Mouse (Mus musculus) liver, postnatal 0 days (tissue): Measurements from ENCODE around the gene Nkx2-2.

Experiments
- CTCF ChIP-seq: sonication (generic); IDR thresholded peaks from 2 replicates; pipeline ENCODE4 v1.5.1; 2016; ENCODE audit warnings: antibody characterized with exemption, low read depth
- EP300 ChIP-seq: IDR thresholded peaks from 2 replicates; pipeline ENCODE4 v1.6.1; 2016; ENCODE audit warnings: antibody characterized with exemption, low read depth, mild to moderate bottlenecking

- TF ChIP-seq CTCF (no peak), EP300 (no peak)
These were observed 3.6 kb downstream of the Nkx2-2 start for GRCm38 (mm10) chr2:147190316-147191021.
